Mouse (Mus musculus) midbrain, embryonic 16.5 days (tissue): ENCODE results near the gene Vmn2r118. TPM values are rescaled to one million over a fixed set of nuclear protein-coding genes. Genes with fewer than 3 reads are reported as not detected.

Experiments used
- ATAC-seq: fragments of 200-750 bp; cut with Nextera tagmentation; 2 replicates; pipeline ENCODE4 v1.8.0; 2017; ENCODE audit warnings: moderate TSS enrichment
- H3K27ac ChIP-seq: fragments of 300-500 bp; sonication (generic); 2 replicates; pipeline ENCODE4 v1.5.1; 2014; ENCODE audit warnings: mild to moderate bottlenecking, low read length, mixed read lengths
- H3K27me3 ChIP-seq: fragments of 300-500 bp; sonication (generic); 2 replicates; pipeline ENCODE4 v1.6.1; 2014; ENCODE audit warnings: low read depth, low read length, mixed read lengths; ENCODE audit not compliant: control insufficient read depth, insufficient read depth
- H3K36me3 ChIP-seq: fragments of 300-500 bp; sonication (generic); 2 replicates; pipeline ENCODE4 v1.6.1; 2014; ENCODE audit warnings: mild to moderate bottlenecking, low read length, moderate library complexity, mixed read lengths; ENCODE audit not compliant: control insufficient read depth, insufficient read depth
- H3K4me1 ChIP-seq: fragments of 300-500 bp; sonication (generic); 2 replicates; pipeline ENCODE4 v1.6.1; 2014; ENCODE audit warnings: mild to moderate bottlenecking, low read length, mixed read lengths; ENCODE audit not compliant: control insufficient read depth, insufficient read depth
- H3K4me2 ChIP-seq: fragments of 300-500 bp; sonication (generic); 2 replicates; pipeline ENCODE4 v1.6.1; 2014; ENCODE audit warnings: mild to moderate bottlenecking, low read length, mixed read lengths
- H3K4me3 ChIP-seq: fragments of 300-500 bp; sonication (generic); 2 replicates; pipeline ENCODE4 v1.5.1; 2014; ENCODE audit warnings: low read depth, mild to moderate bottlenecking, low read length, moderate library complexity, mixed read lengths
- H3K9ac ChIP-seq: fragments of 300-500 bp; sonication (generic); 2 replicates; pipeline ENCODE4 v1.6.1; 2014; ENCODE audit warnings: low read depth, low read length, mixed read lengths
- H3K9me3 ChIP-seq: fragments of 300-500 bp; sonication (generic); replicated peaks from 2 replicates; pipeline ENCODE4 v1.6.1; 2014; ENCODE audit warnings: mild to moderate bottlenecking, low read length, mixed read lengths; ENCODE audit not compliant: control insufficient read depth, poor library complexity, severe bottlenecking
- WGBS: fragments of 180-500 bp; shearing (Covaris S2); extraction: QIAGEN DNeasy Blood & Tissue Kit; methylation state at CpG from one replicate; pipeline ENCODE4 v1.1.7; 2014; 5-methylcytosine and 5-hydroxymethylcytosine counted together
- polyA plus RNA-seq: library from polyadenylated mRNA; unstranded; fragments of >200 nt; fragmentation: Nextera tagmentation; extraction: Ambion mirVana; gene quantifications from 2 replicates; pipeline ENCODE4 v1.2.1, GENCODE M21; 2015

The Vmn2r118 gene
- 0.04 and 0.05 TPM in 2 replicates for polyA plus RNA-seq

DNA sequence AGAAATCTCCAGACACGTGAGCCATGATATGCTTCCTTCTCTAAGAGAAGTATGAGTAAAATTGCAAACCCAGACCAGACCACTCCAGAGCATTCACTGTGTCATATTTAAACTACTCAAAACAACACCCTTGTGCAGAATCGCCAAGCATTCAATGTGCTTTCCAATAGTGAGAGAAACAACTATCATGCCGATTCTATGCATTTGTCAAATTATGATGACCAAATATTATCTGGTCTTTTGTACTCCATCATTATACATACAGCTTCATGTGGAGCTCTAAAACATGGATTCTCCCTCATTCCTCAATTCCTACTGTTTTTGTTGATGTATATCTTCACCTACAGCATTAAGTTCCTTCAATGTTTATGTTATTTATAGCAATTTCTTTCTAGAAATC lies at the start of gene Vmn2r118:
Vmn2r118 (minus strand) TSS at position 101 of the 400 bp plus-strand sequence.
- 87% methylated on average over 3 of the region's 3 CpGs for WGBS
- H3K9ac ChIP-seq, result no peak within 1 kb of the TSS
- no peaks in the 10 kb centered on the region for H3K9me3 ChIP-seq
- H3K27ac ChIP-seq, result no peak within 1 kb of the TSS
- ATAC-seq, result no peak
- H3K4me2 ChIP-seq, result no peak within 1 kb of the TSS
- no peaks in the 10 kb centered on the region for H3K36me3 ChIP-seq
- no peaks in the 10 kb centered on the region for H3K4me1 ChIP-seq
- no peaks in the 10 kb centered on the region for H3K27me3 ChIP-seq
- no peak within 1 kb of the TSS for H3K4me3 ChIP-seq

- ATAC-seq, result no peak
- no peaks in the 10 kb centered on the region for H3K9me3 ChIP-seq
- no peak overlapping the region for H3K4me2 ChIP-seq
- whole genome bisulfite sequencing, result 93% methylated on average over 2 of the region's 2 CpGs
- no peak overlapping the region for H3K9ac ChIP-seq
- H3K4me1 ChIP-seq, result no peaks in the 10 kb centered on the region
- H3K27ac ChIP-seq, result no peak overlapping the region
- no peak overlapping the region for H3K4me3 ChIP-seq
- no peaks in the 10 kb centered on the region for H3K27me3 ChIP-seq
- H3K36me3 ChIP-seq, result peaks cover 6% of the 10 kb centered on the region
Observed at GRCm38 (mm10) chr17:55661099-55661498, 36.1 kb upstream of the Vmn2r118 start.

DNA sequence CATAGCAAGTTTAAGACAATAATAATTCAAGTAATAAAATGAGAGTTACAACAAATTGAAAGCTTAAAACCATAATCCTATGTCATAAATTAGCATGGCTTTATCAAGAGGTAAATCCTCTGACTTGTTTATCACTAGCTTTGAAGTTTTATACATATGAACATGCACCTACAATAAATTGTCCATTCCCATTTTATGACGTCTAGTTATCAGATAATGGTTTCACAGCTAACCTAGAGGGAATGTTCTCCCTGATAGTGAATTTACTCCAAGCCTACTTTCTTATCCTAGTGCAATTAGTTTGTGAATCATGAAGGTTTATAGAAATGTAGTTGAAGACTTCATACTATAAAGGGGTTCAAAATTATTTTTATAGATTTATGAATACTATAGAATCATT lies 34.2 kb downstream of the Vmn2r118 start:
- WGBS, result 84% methylated on average over 1 of the region's 1 CpGs

DNA sequence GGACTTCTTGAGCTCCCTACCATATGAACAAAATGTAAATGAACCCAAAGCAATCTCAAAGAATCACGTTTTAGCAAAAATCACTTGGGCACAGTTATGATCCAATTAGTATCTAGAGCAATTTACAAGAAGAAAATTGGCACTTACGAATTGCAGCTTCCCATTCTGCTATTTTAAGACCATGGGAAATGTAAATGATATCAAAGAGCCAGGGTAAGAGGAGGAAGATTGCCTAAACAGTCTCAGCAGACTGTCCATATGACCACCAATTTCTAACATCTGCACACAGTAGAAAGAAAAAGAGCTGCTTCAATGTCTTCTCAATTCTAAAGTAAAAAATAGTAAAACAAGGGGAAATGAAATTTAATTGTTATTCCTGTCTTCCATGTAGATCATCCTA lies 63.2 kb downstream of the Vmn2r118 start:
- ATAC-seq, result no peak
- Histone ChIP-seq H3K9ac (no peak overlapping the region), H3K27me3 (no peaks in the 10 kb centered on the region), H3K4me3 (no peak overlapping the region), H3K4me1 (no peaks in the 10 kb centered on the region), H3K4me2 (no peak overlapping the region), H3K36me3 (no peaks in the 10 kb centered on the region), H3K9me3 (no peaks in the 10 kb centered on the region), H3K27ac (no peak overlapping the region)
- WGBS, result 64% methylated on average over 2 of the region's 2 CpGs

More for the DNA sequence above, 34.2 kb downstream of the Vmn2r118 start:
- H3K27me3 ChIP-seq, result no peaks in the 10 kb centered on the region
- H3K4me1 ChIP-seq, result no peaks in the 10 kb centered on the region
- no peaks in the 10 kb centered on the region; the same call in 1 of the 2 replicates for H3K9me3 ChIP-seq
- ATAC-seq, result no peak
- no peak overlapping the region for H3K4me2 ChIP-seq
- H3K9ac ChIP-seq, result no peak overlapping the region
- no peak overlapping the region for H3K4me3 ChIP-seq
- H3K27ac ChIP-seq, result no peak overlapping the region
- no peaks in the 10 kb centered on the region for H3K36me3 ChIP-seq

GRCm38 (mm10) chr17:55548476-55548875 lies 76.5 kb downstream of the Vmn2r118 start:
- no peak for ATAC-seq
- no peaks in the 10 kb centered on the region for H3K9me3 ChIP-seq
- 92% methylated on average over 1 of the region's 1 CpGs for WGBS

More at GRCm38 (mm10) chr17:55548476-55548875, 76.5 kb downstream of the Vmn2r118 start:
- Histone ChIP-seq H3K9ac (no peak overlapping the region), H3K36me3 (no peaks in the 10 kb centered on the region), H3K4me3 (no peak overlapping the region), H3K27ac (no peak overlapping the region), H3K4me1 (no peaks in the 10 kb centered on the region), H3K4me2 (no peak overlapping the region), H3K27me3 (no peaks in the 10 kb centered on the region)

Other genes starting within 250 kb of the Vmn2r118 start
- 46.5 and 47.0 TPM in 2 replicates for gene St6gal2, start 179.8 kb downstream of the Vmn2r118 start, polyA plus RNA-seq
- 6.7 and 7.9 TPM in 2 replicates for gene Pot1b, start 87.4 kb upstream of the Vmn2r118 start, polyA plus RNA-seq
- 0.09 and 0.21 TPM in 2 replicates for gene Adgre4, start 124.8 kb upstream of the Vmn2r118 start, polyA plus RNA-seq